Mouse (Mus musculus): ENCODE data around the gene Cnnm3.
A peak's percentile ranks its signal among the peaks of the same experiment; 100 is the strongest.

The Cnnm3 gene

DNA sequence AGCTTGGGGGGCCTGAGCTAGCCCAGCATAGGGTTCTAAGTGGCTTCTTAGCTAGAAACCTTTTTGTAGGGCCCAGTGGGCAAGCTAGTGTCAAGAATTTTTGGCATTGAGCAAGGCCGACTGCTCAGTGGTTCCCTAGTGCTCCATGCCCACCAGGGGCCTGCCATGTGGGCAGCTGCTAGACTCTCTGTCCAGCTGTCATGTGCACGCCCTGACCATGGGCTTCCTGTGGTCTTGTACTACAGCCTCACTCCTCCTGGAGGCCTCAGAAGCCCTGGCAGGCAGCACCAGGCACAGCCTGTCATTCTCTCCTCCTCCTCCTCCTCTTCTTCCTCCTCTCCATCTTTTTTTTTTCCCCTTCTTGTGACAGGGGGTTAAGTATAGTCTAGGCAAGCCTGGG lies 14.4 kb upstream of the Cnnm3 start:
- no peak for DNase-seq (ENCODE audit: low read depth, low spot score)

DNA sequence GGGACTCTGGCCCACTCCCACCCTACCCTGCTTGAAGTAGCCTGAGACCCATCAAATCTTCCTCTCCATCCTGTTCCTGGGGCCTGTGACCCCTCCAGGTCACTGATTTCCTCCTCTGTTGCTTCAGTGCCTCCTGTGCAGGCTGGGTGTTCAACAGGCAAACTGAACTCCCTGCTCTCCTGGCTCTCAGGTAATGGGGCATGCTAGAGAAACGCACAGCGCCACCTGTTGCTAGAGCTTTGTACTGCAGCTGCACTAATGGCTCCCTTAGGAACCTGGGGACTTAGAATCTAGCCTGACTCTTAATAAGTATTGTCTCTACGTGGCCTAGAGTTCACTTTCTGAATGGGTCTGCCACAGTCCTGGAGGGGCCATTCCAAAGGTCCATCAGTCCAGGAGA lies 10.4 kb upstream of the Cnnm3 start:
- peak; percentile 80 for DNase-seq (ENCODE audit: low read depth, low spot score)

DNA sequence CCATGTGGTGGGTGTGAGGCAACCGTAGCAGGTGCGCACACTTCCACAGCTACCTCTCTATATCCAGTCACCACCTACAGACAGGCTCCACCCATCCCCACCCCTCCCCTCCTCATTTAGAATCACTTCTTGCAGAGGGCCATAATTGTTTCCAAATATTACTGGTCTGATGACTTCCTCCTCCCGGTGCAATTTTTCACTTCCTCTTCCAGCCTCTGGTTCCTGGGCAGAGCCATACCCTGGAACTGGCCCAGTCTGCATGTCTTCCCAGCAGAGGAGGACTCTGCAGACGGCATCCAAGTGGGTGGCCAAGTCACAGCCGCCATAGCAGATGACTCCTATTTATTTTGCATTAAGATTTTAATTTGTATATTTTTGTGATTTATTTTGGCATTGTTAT lies 3.4 kb upstream of the Cnnm3 start:
- DNase-seq (ENCODE audit: low read depth, low spot score) = no peak

DNA sequence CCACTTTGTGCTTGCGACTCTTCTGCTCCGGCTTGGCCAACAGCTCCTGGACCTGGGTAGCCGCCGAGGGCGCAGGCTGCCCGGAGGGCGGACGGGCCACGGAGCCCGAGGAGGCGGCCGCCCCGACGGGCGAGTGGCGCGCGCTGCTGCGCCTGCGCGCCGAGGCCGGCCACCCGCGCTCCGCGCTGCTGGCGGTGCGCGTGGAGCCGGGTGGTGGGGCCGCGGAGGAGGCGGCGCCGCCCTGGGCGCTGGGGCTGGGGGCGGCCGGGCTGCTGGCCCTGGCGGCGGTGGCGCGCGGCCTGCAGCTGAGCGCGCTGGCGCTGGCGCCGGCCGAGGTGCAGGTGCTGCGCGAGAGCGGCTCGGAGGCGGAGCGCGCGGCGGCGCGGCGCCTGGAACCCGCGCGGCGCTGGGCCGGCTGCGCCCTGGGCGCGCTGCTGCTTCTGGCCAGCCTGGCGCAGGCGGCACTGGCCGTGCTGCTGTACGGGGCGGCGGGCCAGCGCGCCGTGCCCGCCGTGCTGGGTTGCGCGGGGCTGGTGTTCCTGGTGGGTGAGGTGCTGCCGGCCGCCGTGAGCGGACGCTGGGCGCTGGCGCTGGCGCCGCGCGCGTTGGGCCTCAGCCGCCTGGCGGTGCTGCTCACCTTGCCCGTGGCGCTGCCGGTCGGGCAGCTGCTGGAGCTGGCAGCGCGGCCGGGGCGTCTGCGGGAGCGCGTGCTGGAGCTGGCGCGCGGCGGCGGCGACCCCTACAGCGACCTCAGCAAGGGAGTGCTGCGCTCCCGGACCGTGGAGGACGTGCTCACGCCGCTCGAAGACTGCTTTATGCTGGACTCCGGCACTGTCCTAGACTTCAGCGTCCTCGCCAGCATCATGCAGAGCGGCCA lies 660 bp downstream of the Cnnm3 start:
- peak; percentile 33 for DNase-seq (ENCODE audit: low read depth, low spot score)

DNA sequence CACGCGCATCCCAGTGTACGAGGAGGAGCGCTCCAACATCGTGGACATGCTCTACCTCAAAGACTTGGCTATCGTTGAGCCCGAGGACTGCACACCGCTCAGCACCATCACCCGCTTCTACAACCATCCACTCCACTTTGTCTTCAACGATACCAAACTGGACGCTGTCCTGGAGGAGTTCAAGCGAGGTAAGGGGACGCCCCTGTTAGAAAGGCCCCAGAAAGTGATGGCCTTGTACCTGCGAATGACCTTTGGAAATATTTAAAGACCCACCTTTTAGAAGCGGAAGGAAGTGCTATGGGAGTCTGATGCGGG lies 1.3 kb downstream of the Cnnm3 start:
- no peak for DNase-seq (ENCODE audit: low read depth, low spot score)

DNA sequence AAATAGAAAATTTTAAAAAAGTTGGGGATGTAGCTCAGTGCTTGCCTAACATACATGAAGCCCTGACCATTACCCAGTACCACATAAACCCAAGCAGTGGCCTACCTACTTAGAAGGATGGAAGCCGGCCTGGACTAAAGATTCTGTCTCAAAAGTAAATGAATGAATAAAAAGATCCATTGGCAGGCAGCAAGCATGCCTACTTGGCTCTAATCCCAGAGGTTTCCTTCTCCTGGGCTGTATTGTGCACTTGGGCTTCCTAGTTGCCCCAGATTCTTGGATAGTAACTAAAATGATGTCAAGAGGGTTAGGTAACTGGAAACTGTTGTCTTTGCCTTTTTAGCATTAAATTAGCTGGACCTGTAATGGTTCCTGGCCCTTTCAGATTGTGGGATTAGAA lies 1.6 kb downstream of the Cnnm3 start:
- DNase-seq (ENCODE audit: low read depth, low spot score) = no peak

DNA sequence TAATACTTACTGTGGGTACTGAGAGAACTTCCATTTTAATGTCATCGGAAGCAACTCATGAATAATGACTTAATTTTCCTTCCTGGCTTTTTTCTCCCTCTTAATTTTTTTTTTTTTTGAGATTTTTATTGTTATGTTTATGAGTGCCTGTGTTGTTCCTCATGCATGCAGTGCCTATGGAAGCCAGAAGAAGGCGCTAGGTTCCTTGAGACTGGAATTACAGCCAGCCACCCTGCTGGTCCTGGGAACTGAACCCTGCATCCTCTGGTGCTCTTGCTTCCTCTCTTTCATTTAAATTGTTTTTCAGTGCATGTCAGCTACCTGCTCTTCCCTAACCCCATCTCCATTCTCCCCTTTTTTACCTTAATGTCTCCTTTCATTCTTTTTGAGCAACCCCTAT lies 2.1 kb downstream of the Cnnm3 start:
- peak; percentile 29 for DNase-seq (ENCODE audit: low read depth, low spot score)

DNA sequence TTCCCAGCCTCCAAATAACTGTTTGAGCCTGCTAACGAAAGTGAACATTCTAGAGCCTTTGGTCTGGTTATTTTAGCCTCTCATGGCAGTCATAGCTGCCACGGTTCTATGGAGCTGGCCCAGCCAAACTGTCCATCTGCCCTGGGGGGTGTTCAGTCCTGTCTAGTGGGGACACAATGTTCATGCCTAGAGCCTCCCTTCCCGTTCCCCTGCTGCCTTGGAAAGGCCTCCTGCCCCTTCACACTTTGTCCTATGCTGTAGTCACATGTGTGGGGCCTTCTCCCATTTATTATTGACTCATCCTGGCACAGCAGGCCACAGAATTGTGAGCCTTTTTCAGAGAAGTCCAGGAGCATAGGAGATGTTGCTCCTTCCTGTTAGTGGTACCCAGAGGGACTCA lies 6.6 kb downstream of the Cnnm3 start:
- no peak for DNase-seq (ENCODE audit: low read depth, low spot score)

DNA sequence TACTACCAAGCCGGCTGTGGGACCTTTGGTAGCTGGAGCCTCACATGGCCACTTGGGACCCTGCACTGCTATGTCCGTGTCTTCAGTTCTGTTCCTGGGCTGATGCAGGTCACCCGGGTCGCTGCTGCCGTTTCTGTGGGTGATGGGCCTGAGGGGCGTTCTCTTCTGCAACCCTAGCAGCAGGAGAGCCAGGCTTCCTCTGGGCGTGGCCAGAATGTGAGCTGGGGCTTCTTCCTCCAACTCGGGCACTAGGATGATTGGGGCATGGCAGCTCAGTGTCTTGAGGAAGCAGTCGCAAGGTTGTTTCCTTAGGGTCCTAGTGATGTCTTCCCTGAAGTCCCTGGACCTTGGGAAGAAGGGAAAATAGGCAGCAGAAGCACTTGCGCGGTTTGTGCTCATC lies 8.0 kb downstream of the Cnnm3 start:
- DNase-seq (ENCODE audit: low read depth, low spot score) = no peak

DNA sequence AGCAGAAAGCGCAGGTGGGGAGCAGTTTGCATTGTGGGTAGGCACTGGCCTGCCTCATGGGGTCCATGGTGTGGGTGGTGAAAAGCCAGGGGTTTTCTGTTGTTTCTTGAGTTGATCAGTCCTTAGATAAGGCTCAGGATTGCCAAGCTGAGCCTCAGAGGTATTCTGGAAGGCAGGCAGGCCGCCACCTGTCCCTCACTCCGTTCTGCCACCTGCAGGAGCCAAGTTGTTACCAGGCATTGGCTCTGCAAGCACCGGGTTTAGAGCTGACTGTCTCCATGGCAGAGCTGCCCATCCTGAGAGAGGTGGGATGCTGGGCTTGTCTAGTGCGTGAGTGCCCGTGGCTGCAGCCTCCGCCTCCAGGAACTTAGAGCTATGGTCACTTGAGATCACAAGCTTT lies 10.5 kb downstream of the Cnnm3 start:
- DNase-seq (ENCODE audit: low read depth, low spot score) = no peak

DNA sequence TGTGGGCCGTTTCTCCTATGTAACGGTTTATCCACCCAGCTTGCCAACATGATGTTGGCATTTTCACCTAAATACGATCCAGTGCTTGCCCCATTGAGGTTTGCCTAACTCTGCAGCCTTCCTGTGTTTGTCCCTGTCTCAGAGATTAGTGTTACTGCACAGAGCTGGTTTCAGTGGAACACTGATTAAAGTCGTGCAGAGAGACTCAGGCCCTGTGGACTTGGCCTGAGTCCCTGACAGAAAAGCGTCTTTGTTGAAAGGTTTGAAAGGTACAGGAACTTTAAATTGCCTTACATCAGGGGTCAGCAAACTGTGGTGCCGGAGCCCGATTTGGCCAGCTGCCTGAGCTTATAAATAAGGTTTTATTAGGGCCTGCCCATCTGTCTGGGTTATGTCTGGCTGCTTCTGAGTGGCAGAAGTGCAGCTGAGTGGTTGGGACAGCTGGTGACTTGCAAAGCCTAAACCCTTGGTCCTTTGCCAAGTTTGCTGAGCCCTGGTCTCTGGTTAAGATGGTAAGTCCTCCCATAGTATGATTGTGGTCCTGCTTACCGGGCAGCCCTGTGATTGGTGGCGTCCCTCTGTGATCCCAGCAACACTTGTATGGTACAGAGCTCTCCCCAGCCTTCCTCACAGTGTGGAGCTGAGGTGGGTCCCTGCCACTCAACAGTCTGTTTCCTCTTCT lies 11.8 kb downstream of the Cnnm3 start:
- DNase-seq (ENCODE audit: low read depth, low spot score) = peak; percentile 9

DNA sequence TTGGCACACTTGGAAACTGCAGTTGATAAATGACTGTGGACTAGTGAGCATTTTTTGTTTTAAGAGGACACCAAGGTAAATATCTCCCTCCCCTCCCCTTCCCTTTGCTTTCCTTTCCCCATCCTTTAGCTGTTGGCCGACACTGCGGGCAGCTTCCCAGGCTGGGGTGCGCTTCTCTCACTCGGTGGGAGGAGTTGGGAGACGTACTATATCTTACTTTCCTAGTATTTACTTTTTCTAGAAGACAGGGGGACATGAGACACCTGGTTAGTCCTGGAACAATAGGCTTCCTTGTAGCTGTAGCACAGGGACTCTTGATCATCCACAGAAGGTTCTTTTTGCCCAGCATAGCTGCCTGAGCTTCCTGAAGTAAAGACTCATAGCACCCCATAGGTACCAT lies 12.4 kb downstream of the Cnnm3 start:
- DNase-seq (ENCODE audit: low read depth, low spot score) = no peak

DNA sequence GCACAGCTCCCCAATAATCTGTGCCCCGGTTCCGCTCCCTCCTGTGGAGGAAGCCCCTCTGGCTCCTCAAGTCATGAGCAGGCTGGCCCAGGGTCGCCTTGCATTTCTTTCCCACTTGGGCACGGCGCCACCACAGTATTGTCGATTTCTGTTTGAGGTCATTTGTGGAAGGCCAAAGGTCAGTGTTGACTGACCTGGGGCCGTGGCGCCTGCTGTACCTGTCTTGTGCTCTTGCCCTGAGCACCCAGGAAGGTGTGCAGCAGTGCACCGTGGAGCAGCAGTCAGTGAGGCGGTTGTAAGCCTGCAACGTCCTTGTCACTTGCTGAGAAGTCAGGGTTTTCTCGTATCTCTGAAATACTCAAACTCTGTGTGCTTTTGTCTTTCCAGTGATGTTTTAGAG lies 14.1 kb downstream of the Cnnm3 start:
- DNase-seq (ENCODE audit: low read depth, low spot score) = no peak

DNA sequence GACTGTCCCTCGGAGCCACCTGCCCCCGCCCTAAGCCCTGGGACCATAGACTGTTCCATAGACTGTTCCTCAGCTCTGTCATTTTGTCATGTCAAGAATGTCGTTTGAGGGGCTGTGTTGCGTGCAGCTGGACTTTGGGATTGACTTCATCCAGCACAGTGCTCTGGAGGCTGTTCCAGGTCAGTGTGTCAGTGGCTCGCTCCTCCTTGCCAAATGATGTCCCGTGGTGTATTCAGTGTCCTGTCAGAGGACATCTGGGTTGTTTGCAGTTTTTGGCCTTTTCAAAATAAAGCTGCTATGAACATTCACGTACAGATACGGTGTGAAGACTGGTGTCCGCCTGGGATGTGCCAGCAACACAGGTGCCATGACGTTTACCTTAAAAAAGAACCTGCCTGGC lies 15.2 kb downstream of the Cnnm3 start:
- DNase-seq (ENCODE audit: low read depth, low spot score) = no peak

DNA sequence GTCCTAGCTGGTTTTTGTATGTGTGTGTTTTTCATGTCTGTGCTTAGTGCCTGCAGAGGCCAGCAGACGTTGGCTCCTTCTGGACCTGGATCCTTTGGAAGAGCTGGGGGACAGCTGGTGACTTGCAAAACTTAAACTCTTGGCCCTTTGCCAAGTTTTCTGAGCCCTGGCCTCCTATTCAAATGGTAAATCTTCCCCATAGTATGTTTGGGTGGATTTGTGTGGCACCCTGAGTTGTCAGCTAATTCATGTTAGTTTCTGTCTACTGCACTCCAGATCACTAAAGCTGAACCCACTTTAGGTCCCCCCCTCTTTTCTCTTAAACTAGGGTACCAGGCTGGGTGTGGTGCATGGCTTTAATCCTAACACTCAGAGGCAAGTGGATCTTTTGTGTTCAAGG lies 16.7 kb downstream of the Cnnm3 start:
- DNase-seq (ENCODE audit: low read depth, low spot score) = no peak

DNA sequence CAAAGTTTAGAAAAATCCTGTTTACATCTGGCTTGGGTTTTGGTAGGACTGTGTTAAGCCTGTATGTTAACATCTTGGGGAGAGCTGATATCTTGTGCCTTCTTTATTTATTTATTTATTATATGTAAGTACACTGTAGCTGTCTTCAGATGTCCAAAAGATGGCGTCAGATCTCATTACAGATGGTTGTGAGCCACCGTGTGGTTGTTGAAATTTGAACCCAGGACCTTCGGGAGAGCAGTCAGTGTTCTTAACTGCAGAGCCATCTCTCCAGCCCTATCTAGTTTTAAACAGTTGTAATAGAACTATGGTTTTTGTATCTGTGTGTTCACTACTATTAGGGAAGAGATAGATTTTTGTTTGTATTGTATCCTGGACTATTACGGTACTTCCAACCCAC lies 17.6 kb downstream of the Cnnm3 start:
- no peak for DNase-seq (ENCODE audit: low read depth, low spot score)

DNA sequence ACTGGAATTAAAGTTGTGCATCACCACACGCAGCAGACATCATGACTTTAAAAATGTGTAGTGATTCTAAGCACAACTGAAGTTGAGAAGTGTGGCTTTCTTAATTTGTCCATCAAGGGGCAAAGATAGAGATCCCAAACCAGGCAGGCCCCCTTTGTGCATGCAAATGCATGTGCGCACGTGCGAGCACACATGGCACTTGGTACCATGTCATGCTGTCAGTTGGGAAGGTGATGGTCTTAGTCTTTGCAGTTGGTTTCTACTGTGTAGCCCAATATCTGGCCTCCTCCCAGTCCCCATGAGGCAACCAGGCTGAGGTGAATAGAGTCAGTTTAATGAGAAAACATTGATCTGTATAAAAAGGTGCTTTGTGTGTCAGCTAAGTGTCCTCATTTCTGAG lies 18.2 kb downstream of the Cnnm3 start:
- DNase-seq (ENCODE audit: low read depth, low spot score) = no peak

DNA sequence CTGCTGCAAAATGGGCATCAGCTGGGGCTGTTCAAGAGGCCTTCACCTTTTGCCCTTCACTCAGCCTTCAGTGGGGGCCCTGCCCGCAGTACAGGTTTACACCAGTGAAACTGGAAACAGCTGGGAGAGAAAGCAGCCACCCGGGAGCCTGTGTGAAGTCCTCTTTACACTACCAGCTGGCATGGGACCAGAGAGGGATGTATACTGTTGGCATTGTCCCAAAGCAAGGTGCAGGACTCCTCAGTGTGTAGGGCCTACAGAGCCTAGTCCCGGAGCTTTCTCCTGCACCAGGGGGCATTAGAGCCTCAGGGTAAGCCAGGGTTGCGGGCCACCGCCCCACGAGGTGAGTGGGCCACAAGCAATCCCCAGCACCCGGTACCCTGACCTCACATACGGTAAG lies 18.8 kb downstream of the Cnnm3 start:
- DNase-seq (ENCODE audit: low read depth, low spot score) = no peak

DNA sequence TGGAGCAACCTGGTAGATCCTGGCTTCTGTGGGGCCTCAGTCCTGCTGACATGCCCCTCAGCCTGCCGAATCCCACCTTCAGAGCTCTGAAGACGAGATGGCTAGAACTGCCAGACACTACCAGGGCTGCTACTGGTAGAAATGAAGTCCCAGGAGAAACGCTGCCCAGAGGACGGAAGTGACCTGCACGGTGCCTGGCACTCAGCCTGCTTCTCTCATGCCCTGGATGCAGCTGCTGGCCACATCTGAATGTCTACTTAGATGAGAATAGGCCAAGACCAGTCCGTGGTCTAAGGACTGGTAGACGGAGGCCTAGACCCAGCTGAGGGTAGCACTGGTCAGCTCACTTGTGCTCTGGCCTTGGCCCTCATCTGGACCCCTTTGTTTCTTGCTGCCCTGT lies 19.3 kb downstream of the Cnnm3 start:
- DNase-seq (ENCODE audit: low read depth, low spot score) = no peak

DNA sequence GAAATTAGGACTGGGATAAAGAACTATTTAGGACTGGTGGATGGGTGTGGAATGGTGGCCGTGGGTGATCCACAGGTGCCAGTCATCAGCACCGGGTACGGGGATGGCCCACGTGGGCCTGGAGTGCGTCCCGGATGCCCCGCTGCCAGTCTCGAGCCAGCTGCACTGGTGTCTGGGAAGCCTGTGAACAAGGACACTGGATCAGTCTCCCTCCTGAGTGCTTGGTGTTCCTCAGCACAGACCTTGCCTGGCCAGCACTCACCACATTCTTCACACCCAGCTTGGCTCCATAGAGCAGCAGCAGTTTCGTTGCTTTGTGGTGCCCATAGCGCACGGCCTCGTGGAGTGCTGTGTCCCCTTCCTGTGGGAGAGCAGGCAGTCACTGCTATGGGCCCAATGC lies 19.8 kb downstream of the Cnnm3 start:
- DNase-seq (ENCODE audit: low read depth, low spot score) = no peak

DNA sequence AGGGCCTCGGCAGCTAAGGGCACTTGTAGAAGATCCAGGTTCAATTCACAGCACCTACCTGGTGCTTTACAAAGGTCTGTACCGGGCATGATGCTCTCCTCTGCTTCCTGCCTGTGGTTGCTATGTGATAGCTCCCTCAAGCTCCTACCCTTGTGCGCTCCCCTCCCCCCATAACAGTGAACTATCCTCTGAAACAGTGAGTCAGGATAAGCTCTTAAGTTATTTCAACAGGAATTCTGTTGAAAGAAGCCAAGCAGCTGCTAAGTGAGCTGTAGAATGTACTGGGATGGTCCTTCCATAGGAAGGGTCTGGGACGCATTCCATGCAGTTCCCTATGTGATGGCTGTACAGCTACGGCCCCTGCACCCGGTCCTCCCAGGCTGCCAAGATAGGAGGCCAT lies 21.9 kb downstream of the Cnnm3 start:
- DNase-seq (ENCODE audit: low read depth, low spot score) = no peak

DNA sequence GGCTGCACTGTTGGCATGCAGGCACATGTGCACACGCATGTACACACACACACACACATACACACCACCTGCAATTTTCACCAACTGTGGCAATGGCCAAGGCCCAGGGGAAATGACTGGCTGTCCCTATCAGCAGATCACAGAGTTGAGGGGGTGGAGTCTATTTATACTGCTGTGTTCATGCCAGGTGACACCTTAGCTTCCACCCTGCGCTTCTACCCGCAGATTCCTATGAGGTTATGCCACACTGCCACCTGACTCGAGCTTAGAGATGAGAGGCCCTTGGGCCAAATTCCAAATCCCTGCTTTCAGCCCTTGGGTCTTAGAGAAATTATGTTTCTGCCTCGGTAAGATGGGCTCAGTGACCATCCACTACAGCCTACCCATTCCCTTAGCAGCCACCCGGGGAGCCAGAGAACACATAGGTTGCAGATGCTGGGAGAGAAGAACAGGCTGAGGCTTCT lies 23.0 kb downstream of the Cnnm3 start:
- DNase-seq (ENCODE audit: low read depth, low spot score) = no peak

All from forelimb bud, embryonic 11.5 days (tissue).